Mouse (Mus musculus) ovary, postnatal 36 days (tissue): ENCODE results near the gene Naa15.
"Not testable (repeated sequence)": the region's sequence is repeated elsewhere in the genome, so short reads cannot be mapped to it uniquely, and the experiment has no call there.

Experiments
- DNase-seq: peaks from one replicate; pipeline ENCODE4 v3.0.0; 2022; ENCODE audit warnings: low spot score, mixed read lengths

The Naa15 gene

DNA sequence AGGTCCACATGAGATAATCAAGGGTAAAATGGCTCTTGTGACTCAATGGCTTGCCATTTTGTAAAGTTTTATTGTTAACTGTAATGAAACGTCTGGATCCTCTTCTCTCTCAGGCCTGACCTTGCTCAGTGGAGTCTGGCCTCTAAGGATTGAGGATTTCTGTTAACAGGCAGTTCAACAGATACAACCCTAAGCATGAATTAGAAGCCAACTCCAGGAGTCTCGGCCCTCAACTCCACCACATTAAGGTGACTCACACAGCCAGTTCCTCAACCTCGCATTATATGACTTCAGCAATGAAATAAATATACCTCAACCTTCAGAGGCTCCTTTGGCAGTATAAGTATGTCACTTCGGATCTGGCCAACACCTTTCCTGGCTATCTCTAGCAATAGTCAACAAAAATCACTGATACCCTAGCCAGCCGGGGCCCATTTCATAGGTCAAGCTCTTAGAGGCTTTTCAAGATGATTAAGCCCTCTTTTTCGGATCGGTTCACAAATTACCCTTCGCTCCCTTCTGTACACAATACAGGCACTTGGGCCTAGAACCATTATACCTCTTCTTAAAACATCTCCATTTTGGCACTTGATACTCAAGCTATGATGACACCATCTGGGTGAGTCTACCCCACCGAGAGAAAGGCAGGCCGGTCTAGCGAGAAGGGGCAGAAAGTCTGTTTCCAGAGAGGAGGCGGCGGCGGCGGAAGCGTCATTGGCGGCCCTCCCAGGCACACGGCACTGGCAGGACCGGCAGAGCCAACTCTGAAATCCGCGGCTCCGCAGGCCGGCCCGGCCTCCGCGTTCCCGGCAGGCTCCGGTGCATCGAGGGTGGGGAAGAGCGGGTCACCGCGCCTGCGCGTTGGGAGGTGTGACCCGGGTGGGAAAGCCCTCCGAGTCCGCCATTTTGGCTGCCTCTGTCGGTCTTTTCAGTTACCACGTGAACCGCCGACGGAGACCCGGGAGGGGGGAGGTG is at the start of gene Naa15:
Gene Naa15, plus strand, starts transcription at position 51 of the 975 bp plus-strand sequence.
- peak; percentile 97 for DNase-seq

- no peak for DNase-seq
Observed at GRCm38 (mm10) chr3:51365517-51365882, 49.4 kb upstream of the Naa15 start.

DNA sequence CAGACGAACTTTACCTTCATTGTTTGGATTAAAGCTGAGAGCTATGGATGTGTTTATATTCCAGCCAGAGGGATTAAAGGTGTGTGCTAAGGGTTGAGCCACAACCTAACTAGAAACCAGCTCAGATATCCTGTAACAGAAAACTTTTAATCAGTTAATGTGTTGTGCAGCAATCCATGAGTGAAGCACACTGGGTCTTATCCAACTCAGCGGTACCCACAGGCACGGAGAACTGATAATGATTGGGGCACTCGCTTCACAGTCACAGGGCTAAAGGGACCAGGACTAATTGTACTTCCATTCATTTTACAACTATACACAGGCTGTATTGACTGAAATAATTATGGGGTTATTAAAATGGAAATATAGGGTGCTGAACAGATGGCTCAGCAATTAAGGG is 48.0 kb upstream of the Naa15 start:
- DNase-seq, result no peak

- no peak for DNase-seq
Observed at GRCm38 (mm10) chr3:51368011-51368410, 46.9 kb upstream of the Naa15 start.

DNA sequence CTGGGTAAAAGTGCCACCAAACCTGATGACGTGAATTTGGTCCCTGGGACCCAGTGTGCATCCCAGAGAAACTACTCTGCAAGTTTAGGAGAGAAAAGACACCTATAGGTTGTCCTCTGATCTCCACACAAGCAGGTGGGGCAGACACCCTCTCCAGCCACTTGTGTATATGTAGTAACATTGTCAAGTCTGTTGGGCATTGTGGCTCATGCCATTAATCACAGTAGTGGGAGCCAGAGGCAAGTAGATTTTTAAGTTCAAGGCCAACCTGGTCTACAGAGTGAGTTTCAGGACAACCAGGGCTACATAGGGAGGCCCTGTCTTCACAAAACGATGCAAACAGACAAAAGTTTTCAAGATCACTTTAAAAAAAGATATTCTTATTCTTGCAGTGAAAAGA is 43.1 kb upstream of the Naa15 start:
- no peak for DNase-seq

DNA sequence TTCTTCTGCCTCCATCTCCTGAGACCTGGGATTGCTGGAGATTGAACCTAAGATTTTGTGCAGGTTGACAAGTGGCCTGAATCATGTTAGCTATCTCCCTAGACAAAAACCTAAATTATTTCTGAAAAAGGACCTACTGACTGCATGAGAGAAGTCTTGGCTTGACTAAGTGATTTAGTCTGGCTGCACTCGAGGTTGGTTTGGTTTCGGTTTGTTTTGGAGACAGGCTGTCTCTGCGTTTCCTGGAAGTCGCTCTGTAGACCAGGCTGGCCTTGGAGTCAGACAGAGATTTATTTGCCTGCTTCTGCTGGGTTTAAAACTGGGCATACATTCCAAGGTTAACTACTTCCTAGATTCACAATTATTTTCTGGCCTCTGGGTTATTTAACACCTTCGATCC is 42.1 kb upstream of the Naa15 start:
- no peak for DNase-seq

DNA sequence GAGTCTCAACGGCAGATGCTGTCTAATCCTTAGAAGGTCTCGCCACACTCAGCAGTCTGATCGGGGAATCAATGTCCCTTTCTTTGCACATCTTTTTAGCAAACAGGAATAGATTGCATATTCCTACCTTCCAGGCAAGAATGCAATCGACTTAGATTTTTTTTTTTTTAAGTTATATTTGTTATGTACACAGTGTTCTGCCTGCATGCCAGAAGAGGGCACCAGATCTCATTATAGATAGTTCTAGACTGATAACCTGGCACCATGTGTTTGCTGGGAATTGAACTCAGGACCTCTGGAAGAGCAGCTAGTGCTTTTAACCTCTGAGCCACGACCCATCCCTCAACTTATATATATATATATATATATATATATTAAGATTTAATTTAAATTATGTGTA is 41.4 kb upstream of the Naa15 start:
- DNase-seq, result no peak

- peak; percentile 34 for DNase-seq
Observed at GRCm38 (mm10) chr3:51375307-51376265, 39.4 kb upstream of the Naa15 start.

DNA sequence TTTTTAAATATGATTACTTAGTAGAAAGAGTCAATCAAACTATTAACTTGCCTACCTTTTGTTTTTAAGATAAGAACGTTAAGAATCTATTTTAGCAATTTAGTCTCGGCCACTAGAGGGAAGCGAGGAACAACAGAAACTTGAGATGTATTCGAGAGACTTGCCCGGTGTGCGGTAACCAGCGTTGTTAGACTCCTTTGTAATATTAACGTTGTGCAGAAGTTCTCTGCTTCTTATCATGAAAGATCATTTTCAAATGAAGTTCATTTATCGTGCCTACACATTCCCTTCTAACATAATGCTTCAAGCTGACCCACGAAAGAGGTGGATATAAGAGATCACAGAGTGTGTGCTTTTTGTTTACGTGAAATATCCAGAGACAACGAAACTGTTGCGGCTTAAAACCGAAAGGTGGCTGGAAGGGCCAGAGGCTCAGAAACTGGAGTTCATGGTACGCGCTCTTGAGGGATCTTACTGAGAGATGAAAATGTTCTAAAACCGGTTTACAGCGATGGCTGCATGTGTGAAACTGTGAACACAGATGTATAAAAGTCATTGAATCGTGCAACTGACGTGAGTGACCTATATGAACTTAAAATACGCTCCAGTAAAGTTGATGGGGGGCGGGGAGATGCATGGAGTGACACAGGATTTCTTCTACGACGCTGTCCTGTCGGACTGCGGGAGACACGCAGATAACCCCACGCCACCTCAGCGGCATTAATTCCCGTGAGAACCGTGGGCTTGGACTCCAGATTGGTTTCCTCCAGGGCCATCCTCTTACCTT is 36.9 kb upstream of the Naa15 start:
- no peak for DNase-seq

- no peak for DNase-seq
Observed at GRCm38 (mm10) chr3:51378665-51378946, 36.3 kb upstream of the Naa15 start.

- no peak for DNase-seq
Observed at GRCm38 (mm10) chr3:51379786-51380659, 34.9 kb upstream of the Naa15 start.

- no peak for DNase-seq
Observed at GRCm38 (mm10) chr3:51380660-51381014, 34.3 kb upstream of the Naa15 start.

DNA sequence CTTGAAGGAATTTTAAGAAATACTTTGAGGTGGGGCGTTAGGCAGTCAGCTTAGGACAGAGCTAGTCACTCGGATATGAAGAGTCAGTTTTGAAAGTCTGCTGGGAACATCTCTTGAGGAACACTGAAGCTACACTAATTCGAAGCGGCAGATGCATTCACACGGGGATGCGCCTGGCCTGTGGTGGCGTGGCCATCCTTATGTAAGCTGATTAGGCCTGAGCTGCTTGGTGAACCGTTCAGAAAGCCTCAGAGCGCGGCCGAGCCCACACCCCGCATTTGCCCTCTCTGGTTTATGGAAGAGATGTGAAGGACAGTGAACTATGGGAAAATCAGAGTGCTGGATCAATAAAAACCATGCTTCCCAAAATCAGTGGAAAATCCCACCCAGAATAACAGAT is 31.5 kb upstream of the Naa15 start:
- no peak for DNase-seq

DNA sequence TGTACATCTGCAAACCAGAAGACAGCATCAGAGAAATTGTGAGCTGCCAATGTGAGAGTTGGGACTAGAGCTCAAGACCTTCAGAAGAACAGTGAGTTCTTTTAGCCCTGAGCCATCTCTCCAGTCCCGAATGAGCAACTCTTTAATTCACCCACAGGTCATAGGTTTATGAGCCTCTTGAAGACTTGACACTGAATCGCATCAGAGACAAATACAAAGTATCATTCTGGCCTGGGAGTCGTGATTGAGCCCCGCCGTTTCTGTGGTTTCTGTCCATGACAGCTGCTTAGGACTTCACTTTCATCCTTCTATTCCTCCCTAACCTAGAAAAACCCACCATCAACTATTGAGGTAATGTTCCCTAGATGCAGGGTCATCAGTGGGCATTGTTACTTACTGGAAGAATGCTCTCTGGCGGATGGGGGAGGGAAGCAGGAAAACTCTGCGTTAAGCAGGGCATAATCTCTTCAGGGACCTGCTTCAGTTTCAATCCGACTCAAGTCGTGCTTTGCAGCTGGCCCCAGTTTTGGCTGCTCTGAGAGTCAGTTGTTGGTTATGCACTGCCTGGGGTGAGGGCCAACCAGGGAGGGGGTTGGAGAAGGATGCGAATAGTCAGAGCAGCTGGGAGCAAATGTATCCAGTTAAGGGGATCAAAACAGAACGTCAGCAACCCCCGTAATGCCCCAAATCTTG is 28.4 kb upstream of the Naa15 start:
- DNase-seq, result no peak

GRCm38 (mm10) chr3:51387134-51387451 is 27.9 kb upstream of the Naa15 start:
- no peak for DNase-seq

DNA sequence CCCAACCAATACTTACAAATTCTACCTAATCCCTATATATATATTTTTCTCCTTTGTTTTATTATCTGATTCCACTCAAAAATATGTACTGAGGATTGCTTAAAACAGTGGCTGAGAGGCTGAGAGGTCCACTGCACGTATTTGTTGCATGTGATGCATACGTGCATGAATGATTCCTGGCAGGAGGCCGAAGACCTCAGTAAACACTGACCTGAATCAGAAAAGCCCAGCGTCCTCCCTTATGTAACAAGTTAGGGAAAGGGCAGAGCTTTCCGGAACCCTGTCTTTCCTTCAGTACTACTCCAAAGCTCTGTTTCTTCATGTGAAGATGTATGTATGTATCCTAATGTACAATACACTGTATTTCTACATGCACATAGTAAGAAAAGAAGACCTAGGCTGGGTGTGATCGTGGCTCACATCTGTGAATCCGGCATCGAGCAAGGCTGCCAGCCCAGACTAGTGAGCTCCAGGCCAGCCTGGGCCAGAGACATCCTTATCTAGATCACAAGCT is 27.0 kb upstream of the Naa15 start:
- DNase-seq, result no peak

GRCm38 (mm10) chr3:51388904-51389303 is 26.0 kb upstream of the Naa15 start:
- DNase-seq, result peak; percentile 34

DNA sequence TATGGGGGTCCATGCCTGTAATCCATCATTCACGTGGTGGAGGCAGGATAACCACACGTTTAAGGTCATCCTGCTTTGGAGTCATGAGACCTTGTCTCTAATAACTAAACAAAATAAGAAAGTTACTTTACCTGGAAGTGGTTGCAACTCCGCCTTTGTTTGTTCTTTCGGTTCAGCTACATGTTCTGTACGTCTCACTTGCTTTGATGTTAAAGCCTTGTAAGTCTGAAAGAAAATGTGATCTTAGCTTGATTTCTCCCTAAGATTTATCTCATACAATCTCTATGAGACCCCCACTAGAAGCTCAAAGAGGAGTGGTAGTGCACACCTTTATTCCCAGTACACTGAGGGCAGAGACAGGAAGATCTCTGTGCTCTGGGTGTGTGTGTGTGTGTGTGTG is 23.9 kb upstream of the Naa15 start:
- DNase-seq, result no peak

DNA sequence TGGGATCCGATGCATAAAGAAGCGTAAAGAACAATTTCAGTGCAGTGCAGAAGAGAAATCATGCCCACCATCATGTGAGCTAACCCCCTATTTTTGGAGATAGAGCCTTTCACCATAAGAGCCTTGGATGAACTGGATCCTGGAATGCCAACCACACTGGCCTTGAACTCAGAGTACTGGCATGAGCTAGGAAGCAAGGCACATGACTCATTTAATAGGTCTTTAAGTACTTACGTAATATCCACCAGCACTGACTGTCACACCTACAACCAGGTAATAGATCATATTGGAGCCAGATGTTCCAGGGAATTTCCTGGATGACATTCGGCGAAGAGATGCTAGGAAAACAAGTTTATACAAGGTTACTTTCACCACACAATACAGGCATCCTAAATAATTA is 23.4 kb upstream of the Naa15 start:
- DNase-seq, result no peak

DNA sequence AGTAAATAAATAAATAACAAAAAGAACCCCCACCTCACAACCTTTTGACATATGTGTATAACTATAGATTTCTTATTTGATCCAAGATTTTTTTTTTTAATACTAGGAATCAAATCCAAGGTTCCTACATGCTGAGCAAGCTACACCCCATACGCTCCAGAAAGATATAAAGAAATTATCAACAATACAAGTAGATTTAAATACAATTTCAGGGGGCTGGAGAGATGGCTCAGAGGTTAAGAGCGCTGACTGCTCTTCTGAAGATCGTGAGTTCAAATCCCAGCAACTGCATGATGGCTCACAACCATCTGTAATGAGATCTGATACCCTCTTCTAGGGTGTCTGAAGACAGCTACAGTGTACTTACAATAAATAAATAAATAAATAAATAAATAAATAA is 21.9 kb upstream of the Naa15 start:
- not testable (repeated sequence) for DNase-seq

GRCm38 (mm10) chr3:51393651-51394050 is 21.3 kb upstream of the Naa15 start:
- no peak for DNase-seq
